Mouse (Mus musculus) kidney, adult 8-10 months (tissue): Measurements from ENCODE around the gene Trove2.
"Not testable (repeated sequence)": the region's sequence is repeated elsewhere in the genome, so short reads cannot be mapped to it uniquely, and the experiment has no call there.

Source experiments
- DNase-seq, 2 experiments: peaks; one replicate each; pipeline ENCODE4 v3.0.0; 2022

Gene Trove2

GRCm38 (mm10) chr1:143738811-143739210 is 38.1 kb downstream of the Trove2 start:
- DNase-seq, result no peak

GRCm38 (mm10) chr1:143733914-143734410 is 42.9 kb downstream of the Trove2 start:
- DNase-seq, result no peak

DNA sequence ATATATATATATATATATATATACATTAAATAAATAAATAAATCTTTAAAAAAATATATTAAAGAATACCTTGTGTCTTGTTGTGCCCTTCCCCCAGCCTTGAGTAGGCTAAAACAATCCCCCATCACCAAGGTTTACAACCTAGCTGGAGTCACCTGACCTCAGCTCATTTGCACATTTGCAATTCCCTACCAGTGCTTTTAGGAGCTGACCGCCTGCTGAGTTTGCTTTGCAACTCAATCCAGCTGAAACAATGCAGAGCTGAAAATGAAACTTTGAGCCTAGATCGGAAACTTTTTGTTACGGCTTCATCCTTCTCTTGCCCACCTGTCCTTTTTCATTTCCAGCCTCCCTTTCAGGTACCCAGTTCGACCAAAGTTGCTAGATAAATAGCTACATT is 45.2 kb downstream of the Trove2 start:
- no peak for DNase-seq

DNA sequence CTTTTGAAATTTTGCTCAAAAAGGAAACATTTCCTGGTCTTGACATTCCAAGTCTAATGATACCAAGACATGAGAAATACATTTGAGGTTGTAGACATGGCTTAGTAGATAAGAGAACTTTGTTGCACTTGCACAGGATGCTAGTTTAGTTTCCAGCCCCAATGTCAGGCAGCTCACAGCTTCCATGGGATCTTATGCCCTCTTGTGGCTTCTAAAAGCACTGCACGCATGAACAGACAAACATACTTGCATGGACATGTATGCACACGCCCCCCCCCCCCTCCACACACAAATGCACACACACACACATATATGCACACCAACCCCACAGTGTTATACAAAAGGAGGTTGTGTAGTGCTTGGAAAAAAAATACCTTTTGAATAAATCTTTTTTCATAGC is 46.0 kb downstream of the Trove2 start:
- DNase-seq, result no peak

DNA sequence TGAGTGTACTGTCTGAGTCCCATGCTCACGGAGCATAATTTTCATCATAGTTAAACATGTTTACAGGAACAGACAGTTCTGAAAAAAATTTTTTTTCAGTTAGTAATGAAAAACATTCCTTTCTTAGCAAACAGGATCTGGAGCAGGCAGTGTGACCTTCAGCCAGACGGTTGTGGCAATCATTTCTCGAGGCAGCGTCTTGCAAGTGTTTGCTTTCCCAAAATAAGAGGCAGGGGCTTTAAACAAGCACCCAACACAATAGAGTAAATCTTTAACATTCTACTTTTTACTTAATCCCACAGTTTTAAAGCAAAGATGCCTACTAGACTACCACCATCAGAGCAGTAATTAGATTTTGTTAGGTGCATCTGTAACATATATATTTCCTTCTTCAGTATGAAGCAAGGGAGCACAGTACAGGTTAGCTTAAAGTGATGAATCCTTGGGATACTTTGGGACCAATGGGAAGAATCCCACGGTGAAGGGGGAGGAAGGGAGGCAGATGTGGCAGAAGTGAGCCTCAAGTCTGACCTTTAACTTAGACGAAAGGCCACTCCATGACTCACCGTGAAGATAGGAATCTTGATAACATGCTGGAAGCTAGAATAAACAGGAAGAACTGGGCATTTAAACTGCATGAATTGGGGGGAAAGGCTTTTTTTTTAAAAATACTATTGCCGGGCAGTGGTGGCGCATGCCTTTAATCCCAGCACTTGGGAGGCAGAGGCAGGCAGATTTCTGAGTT is 49.0 kb downstream of the Trove2 start:
- DNase-seq, result no peak

DNA sequence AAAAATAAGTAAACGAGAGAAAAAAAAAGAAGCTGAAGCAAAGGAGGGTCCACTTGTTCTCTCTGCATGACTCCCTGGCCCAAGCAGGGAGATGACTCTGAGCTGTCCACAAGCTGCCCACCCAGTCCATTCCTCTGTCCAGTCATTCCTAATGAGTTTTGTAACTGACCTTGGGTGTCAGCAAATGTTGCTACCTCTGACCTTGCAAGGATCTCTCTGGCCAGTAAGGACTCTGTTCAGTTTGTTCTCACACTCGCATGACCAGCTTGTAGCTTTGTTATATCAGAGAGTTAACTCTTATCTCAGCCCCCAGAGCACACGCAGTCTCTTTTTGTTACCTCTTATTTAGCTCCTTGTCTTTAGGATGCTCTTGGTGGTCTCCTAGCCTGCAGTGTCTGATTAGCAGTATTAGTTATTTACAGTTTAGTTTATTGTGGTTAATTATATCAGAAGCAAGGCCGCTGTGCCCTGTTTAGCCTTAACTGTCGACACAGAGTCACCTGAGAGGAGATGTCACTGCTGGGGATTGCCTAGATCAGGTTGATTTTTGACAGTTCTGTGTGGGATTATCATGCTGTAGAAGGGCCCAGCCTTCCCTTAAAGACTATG is 52.3 kb downstream of the Trove2 start:
- no peak for DNase-seq

DNA sequence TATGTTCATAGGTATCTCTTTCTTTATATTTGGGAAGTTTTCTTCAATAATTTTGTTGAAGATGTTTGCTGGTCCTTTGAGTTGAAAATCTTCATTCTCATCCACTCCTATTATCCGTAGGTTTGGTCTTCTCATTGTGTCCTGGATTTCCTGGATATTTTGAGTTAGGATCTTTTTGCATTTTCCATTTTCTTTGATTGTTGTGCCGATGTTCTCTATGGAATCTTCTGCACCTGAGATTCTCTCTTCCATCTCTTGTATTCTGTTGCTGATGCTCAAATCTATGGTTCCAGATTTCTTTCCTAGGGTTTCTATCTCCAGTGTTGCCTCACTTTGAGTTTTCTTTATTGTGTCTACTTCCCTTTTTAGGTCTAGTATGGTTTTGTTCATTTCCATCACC is 60.8 kb downstream of the Trove2 start, which contains the start of gene Glrx2:
TSS of gene Glrx2 (plus strand) at position 301 of the 400 bp plus-strand sequence.
- DNase-seq, result not testable (repeated sequence)

DNA sequence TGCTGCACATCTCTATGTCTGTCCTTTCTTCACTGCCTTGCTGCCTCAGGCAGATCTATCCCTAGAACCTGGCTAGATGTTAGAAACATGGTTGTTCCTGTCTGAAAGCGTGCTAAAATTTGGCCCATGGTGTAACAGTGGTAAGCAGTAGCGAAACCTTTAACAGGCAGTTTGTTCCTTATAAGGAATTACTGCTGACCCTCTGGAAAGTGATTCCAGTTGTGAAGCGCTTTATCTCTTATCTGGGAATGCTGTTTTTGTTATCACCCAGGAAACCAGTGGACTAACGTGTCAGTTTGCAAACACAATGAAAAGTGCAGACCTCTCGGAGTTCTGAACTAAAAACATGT is 66.3 kb downstream of the Trove2 start:
- DNase-seq, result no peak

DNA sequence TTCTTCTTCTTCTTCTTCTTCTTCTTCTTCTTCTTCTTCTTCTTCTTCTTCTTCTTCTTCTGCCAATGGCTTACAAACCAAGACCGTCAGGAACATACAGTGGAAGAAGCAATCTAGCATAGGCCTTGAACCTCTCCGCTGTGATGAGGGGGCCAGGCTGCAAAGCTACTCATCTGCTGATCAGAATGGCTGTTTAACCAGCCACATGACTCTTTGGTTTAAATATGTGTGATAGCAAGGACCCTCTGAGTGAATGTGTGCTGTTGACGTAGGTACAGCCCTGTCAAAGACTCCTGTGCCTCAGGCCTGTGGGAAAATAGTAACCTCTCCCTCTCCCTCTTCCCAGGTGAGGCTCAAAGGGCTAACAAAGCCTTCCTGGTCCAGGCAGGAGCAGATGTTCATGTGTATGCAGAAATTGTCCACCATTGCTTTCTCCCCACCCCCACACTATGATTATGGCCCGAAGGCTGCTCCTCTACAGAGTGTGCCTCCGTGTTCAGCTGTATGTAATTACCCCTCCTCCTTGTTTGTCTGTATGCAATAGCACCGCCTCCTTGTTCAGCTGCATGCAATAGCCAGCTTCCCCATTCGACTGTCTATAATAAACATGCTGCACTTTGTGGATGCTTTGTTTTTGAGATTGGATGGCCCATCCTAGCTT is 66.8 kb downstream of the Trove2 start:
- DNase-seq, result no peak

GRCm38 (mm10) chr1:143708361-143708760 is 68.5 kb downstream of the Trove2 start:
- DNase-seq, result no peak

DNA sequence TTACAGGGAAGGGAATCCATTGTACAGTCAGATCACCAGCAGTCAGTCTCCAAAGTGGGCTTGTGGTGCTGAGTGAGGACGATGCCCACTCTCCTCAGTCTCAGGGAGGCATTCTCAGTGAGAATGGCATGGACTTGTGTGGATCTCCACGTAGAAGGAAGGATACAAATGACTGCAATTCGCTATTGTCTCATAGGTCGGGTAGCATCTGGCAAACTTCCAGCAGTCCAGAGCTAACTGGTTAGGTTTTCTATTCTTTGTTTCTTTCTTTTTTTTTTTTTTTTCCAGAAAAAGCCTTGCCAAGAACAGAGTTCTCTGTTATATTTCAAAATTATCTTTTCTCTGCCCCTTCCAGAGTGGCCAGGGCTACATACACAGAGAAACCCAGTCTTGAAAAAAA is 69.9 kb downstream of the Trove2 start:
- no peak for DNase-seq

DNA sequence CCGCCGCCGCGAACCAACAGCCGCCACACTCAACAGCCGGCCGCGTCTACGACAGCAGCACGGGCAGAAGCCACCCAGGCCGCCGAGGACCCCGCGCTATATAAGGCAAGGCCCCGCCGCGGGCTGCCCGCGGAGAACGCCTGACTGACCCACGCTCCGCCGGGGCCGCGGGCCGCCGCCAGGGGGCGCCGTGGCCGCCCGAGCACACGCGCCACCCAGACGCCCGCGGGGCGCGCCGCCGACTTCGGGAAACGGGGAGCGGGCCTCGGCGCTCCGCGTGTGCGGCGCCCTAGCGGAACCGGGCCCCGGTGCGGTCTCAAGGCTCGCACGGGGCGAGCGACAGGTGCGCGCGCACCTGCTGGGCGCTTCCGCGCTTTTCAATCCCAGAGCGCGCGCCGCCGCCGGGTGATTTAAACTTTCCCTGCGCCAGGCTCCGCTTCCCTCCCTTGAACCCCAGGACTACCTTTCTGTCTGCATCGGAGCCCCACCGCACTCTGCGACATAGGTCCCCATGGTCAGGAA is 74.1 kb downstream of the Trove2 start, which contains the start of gene Cdc73:
TSS of gene Cdc73 (minus strand) at position 153 of the 522 bp plus-strand sequence.
- DNase-seq, result peak; percentile 88 to 93

DNA sequence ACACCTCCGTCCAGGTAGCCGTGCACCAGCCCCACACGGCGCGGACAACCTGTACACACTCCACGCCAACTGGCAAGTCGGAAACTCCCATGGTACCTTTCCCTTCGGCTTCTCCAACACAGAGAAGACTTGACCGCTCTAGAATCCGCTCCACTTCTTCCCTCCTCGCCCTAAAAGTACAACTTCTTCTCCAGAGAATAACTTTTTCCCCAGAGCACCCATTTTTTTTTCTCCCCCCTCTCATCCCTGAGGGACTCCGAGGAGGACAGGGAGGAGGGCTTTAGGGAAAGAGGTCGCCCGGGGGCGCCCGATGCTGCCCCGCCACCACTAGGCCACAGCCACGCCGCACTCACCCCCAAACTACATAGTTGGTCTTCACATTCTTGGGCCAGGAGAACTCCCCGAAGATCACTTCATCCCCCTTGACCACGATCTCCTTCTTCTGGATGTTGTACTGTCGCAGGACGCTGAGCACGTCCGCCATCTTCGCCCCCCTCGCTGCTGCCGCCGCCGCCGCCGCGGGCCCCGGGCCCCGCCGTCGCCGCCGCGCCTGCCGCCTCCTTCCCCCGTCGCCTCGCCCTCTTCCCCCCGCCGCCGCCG is 74.6 kb downstream of the Trove2 start:
- DNase-seq, result peak; percentile 41 to 48

DNA sequence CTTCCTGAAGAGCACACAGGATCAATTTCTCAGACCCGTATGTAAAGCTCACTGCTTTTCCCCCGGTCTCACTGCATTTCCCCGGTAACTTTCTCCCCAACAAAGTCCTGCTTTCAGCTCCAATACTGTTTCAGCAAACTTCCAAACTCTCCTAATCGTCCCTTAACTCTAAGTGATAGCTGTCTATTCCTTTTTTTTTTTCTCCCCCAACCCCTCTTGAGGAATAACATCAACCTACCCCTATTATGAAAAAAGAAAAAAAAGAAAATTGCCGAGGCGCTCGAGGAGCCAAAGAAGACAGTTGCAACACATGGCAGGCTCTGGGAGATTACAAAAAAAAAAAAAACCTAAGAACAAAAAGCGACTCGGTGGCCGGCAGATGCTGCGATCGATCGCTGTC is 75.1 kb downstream of the Trove2 start:
- DNase-seq, result no peak
